Mouse (Mus musculus) intestine, postnatal 0 days (tissue): ENCODE measurements around the gene Zic2. TPM values are rescaled to one million over a fixed set of nuclear protein-coding genes. Genes with fewer than 3 reads are reported as not detected.
"Not testable (repeated sequence)": the region's sequence is repeated elsewhere in the genome, so short reads cannot be mapped to it uniquely, and the experiment has no call there.

Experiments
- ATAC-seq: fragments of 200-750 bp; cut with Nextera tagmentation; 2 replicates; pipeline ENCODE4 v1.8.0; 2017; ENCODE audit warnings: mild to moderate bottlenecking, moderate TSS enrichment, moderate library complexity
- H3K27ac ChIP-seq: fragments of 300-500 bp; sonication (generic); 2 replicates; pipeline ENCODE4 v1.5.1; 2014; ENCODE audit warnings: mild to moderate bottlenecking, low read depth, low read length, moderate library complexity
- H3K27me3 ChIP-seq: fragments of 300-500 bp; sonication (generic); replicated peaks from 2 replicates; pipeline ENCODE4 v1.6.1; 2014; ENCODE audit warnings: low read length, mixed read lengths; ENCODE audit not compliant: control insufficient read depth, insufficient read depth
- H3K36me3 ChIP-seq: fragments of 300-500 bp; sonication (generic); 2 replicates; pipeline ENCODE4 v1.6.1; 2014; ENCODE audit warnings: mild to moderate bottlenecking, moderate library complexity; ENCODE audit not compliant: control insufficient read depth, insufficient read depth
- H3K4me1 ChIP-seq: fragments of 300-500 bp; sonication (generic); replicated peaks from 2 replicates; pipeline ENCODE4 v1.6.1; 2014; ENCODE audit warnings: antibody characterized with exemption, low read length, mixed read lengths; ENCODE audit not compliant: control insufficient read depth, insufficient read depth
- H3K4me2 ChIP-seq: fragments of 300-500 bp; sonication (generic); replicated peaks from 2 replicates; pipeline ENCODE4 v1.6.1; 2014; ENCODE audit warnings: low read depth, mild to moderate bottlenecking, moderate library complexity
- H3K4me3 ChIP-seq: fragments of 300-500 bp; sonication (generic); 2 replicates; pipeline ENCODE4 v1.5.1; 2014; ENCODE audit warnings: low read depth, low read length
- H3K9ac ChIP-seq: fragments of 300-500 bp; sonication (generic); 2 replicates; pipeline ENCODE4 v1.6.1; 2014; ENCODE audit warnings: mild to moderate bottlenecking, low read depth, low read length
- H3K9me3 ChIP-seq: fragments of 300-500 bp; sonication (generic); 2 replicates; pipeline ENCODE4 v1.6.1; 2016; ENCODE audit warnings: mixed run types; ENCODE audit not compliant: control insufficient read depth
- CTCF ChIP-seq: sonication (generic); IDR thresholded peaks from 2 replicates; pipeline ENCODE4 v1.5.1; 2016; ENCODE audit warnings: low read depth, mild to moderate bottlenecking, control low read depth, antibody characterized with exemption, moderate library complexity
- WGBS: fragments of 180-500 bp; shearing (Covaris S2); extraction: QIAGEN DNeasy Blood & Tissue Kit; methylation state at CpG from one replicate; pipeline ENCODE4 v1.1.7; 2014; 5-methylcytosine and 5-hydroxymethylcytosine counted together
- polyA plus RNA-seq: library from polyadenylated mRNA; unstranded; fragments of >200 nt; fragmentation: Nextera tagmentation; extraction: Ambion mirVana; gene quantifications from 2 replicates; pipeline ENCODE4 v1.2.1, GENCODE M21; 2015

The Zic2 gene
- polyA plus RNA-seq, 1 experiment from 2014 or later = not detected

GRCm38 (mm10) chr14:122453388-122453995, 21.7 kb upstream of the Zic2 start:
- Histone ChIP-seq H3K27ac (no peak overlapping the region), H3K27me3 (peaks cover 80% of the 10 kb centered on the region), H3K9me3 (no peaks in the 10 kb centered on the region), H3K9ac (no peak overlapping the region), H3K4me1 (no peaks in the 10 kb centered on the region), H3K36me3 (no peaks in the 10 kb centered on the region), H3K4me3 (peak overlapping the region; percentile 27), H3K4me2 (peak overlapping the region; percentile 57)
- 6% methylated on average over 32 of the region's 32 CpGs for WGBS
- peak; percentile 22; the same call in 1 of the 2 replicates for TF ChIP-seq CTCF
- no peak for ATAC-seq

- Histone ChIP-seq H3K9me3 (no peaks in the 10 kb centered on the region), H3K4me3 (peak overlapping the region; percentile 27)
- no peak for ATAC-seq
Measured at GRCm38 (mm10) chr14:122453996-122454738, 21.1 kb upstream of the Zic2 start.

GRCm38 (mm10) chr14:122454901-122455561, 20.2 kb upstream of the Zic2 start:
- Histone ChIP-seq H3K4me3 (no peak overlapping the region), H3K4me2 (no peak overlapping the region), H3K27ac (no peak overlapping the region), H3K9me3 (no peaks in the 10 kb centered on the region), H3K27me3 (peaks cover 70% of the 10 kb centered on the region), H3K9ac (no peak overlapping the region), H3K36me3 (no peaks in the 10 kb centered on the region), H3K4me1 (no peaks in the 10 kb centered on the region)
- no peak for TF ChIP-seq CTCF
- WGBS = 64% methylated on average over 10 of the region's 10 CpGs
- no peak for ATAC-seq

More at GRCm38 (mm10) chr14:122453996-122454738, 21.1 kb upstream of the Zic2 start:
- Histone ChIP-seq H3K27ac (no peak overlapping the region), H3K9ac (no peak overlapping the region), H3K4me1 (no peaks in the 10 kb centered on the region), H3K27me3 (peaks cover 73% of the 10 kb centered on the region), H3K4me2 (peak overlapping the region; percentile 57), H3K36me3 (no peaks in the 10 kb centered on the region)
- 15% methylated on average over 12 of the region's 12 CpGs for WGBS
- TF ChIP-seq CTCF = no peak

GRCm38 (mm10) chr14:122455562-122455958, 19.7 kb upstream of the Zic2 start:
- Histone ChIP-seq H3K27me3 (peaks cover 70% of the 10 kb centered on the region), H3K4me2 (no peak overlapping the region), H3K4me3 (no peak overlapping the region), H3K9me3 (no peaks in the 10 kb centered on the region), H3K27ac (no peak overlapping the region), H3K36me3 (no peaks in the 10 kb centered on the region), H3K4me1 (no peaks in the 10 kb centered on the region), H3K9ac (no peak overlapping the region)
- WGBS = 64% methylated on average over 4 of the region's 4 CpGs
- ATAC-seq = no peak
- TF ChIP-seq CTCF = no peak

GRCm38 (mm10) chr14:122459332-122459731, 15.9 kb upstream of the Zic2 start:
- H3K4me2 ChIP-seq, ATAC-seq, H3K9me3 ChIP-seq, H3K4me1 ChIP-seq, H3K4me3 ChIP-seq, H3K9ac ChIP-seq, H3K36me3 ChIP-seq, H3K27ac ChIP-seq: not testable (repeated sequence)
- 76% methylated on average over 6 of the region's 12 CpGs for WGBS
- peaks cover 67% of the 10 kb centered on the region for H3K27me3 ChIP-seq

GRCm38 (mm10) chr14:122459776-122460175, 15.5 kb upstream of the Zic2 start:
- Histone ChIP-seq H3K4me1 (peaks cover 3% of the 10 kb centered on the region; the same call in 1 of the 2 replicates), H3K27ac (no peak overlapping the region), H3K4me3 (no peak overlapping the region), H3K36me3 (no peaks in the 10 kb centered on the region), H3K4me2 (no peak overlapping the region), H3K27me3 (peaks cover 67% of the 10 kb centered on the region), H3K9me3 (no peaks in the 10 kb centered on the region), H3K9ac (no peak overlapping the region)
- TF ChIP-seq CTCF = no peak
- no peak for ATAC-seq
- WGBS = 86% methylated on average over 1 of the region's 1 CpGs
